Mouse (Mus musculus) cerebellum, adult (tissue): Measurements from ENCODE around the gene Ctnnbl1.

Experiments used
- ATAC-seq: cut with Nextera tagmentation; 2 replicates; pipeline ENCODE4 v1.9.2; 2017; ENCODE audit warnings: mild to moderate bottlenecking, moderate library complexity, mixed read lengths; ENCODE audit not compliant: insufficient number of reproducible peaks, low FRiP score, low TSS enrichment

Gene Ctnnbl1

DNA sequence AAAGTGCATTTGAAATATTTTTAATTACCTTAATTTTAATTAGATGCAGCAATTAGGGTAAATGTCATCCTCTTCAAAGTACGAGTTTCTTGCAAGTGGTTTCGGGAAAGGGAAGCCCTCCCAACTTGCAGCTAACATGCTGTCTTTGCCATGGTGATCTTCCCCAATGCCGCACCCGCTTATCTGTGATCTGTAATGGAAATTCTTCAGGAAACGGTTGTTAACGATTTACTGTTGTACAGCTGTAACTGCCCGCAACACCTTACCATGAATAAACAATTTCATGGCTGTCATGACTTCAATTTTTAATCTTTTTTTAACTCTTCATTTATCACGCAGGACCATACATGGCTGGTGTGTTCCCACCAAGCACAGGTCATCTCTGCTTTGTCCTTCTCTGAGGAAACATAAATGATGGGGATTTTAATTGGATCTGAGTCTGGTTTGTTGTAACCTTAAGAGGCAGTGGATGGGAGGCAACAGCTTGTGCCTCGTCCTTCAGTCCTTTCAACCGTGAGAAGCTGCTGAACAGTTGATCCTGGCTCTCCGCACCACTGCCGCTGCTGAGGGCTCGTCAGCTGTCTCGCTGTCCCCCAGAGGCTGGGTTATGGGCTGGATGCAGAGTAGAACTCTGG is 54.4 kb downstream of the Ctnnbl1 start:
- ATAC-seq: no peak

DNA sequence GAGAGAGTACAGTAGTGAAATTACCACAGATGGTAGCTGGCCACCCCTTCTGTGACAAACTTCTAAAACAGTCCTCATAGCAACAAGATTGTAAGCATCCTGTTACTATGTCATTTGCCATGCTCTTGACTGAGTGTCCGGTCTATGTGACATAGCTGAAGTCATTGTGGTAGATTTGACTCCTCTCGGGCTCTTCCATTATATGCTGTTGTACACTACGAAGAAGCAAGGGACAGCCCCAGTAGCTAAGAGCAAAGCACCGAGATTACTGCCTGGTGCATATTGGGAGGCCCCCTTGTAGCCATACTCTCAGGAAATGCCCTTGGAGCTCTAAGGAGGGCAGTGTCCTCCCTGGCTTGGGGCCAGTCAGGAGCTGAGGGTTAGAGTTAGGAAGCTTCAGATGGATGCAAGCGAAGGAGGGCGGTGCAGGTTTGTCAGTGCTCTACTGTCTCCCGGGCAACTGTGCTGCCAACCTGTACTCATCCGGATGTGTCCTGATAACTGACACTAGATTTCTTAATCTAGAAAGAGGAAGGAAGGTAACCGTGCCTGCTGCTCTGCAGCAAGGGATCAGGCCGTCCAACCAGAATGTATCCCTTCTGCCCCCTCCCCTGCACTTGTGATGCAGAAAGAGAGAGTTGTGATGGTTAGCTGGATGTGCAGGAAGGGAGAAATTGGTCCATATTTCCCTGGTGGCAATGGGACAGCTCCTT is 55.8 kb downstream of the Ctnnbl1 start:
- ATAC-seq: no peak

DNA sequence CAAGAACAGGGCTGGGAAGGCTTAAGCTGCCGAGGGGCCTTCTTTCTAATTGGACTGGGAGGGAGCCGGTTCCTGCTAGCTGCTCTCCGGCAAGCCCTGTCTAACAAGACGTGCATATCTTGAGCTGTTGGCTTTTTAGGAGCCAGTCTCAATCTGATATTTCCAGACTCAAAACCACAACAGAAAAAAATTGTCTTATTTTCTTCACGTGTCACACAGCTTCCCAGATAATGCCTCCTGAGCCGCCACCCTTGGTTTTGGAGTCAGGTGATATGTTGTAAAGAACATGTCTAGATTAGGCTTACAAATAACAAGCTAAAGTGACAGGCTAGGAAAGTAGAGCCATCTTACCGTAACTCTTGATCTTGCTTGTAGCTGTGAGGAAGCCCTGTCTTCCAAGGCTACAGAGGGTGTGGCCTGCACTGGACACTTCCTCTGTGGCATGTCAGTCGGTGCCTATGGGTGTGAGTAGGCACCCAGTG is 56.7 kb downstream of the Ctnnbl1 start:
- ATAC-seq: no peak

DNA sequence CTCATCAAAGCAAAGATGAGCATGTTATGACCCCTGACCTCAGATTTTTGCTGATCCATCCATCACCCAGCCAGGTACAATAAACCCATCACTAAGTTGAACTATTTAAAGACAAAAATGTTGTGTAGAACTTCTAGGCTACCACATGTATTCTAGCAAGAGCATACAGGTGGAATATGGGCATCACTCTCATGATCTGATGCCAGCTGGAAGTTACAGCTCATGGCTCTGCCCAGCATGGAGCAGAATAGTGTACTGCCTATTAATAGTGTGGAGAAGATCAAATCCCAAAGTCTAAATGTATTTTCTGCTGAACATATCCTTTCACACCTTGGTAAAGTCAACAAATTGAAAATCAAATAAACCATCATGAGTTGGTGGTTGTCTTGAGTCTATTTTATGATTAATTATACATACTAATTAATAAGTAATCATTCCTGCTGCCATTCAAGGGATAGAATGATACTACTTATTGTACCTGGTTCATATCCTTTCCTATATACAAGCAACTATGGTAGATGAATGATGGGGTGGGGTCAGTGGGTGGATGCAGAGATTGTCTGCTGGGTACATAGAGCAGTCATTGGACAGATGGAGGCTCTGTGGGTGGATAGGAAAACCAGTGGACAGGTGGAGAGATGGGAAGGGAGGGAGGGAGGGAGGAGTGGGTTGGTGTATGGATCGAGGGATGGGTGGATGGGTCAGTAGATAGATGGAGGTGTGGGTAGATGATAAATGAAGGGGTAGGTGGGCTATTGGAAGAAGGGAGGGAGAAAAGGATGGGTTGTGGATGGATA is 58.6 kb downstream of the Ctnnbl1 start:
- ATAC-seq: no peak

DNA sequence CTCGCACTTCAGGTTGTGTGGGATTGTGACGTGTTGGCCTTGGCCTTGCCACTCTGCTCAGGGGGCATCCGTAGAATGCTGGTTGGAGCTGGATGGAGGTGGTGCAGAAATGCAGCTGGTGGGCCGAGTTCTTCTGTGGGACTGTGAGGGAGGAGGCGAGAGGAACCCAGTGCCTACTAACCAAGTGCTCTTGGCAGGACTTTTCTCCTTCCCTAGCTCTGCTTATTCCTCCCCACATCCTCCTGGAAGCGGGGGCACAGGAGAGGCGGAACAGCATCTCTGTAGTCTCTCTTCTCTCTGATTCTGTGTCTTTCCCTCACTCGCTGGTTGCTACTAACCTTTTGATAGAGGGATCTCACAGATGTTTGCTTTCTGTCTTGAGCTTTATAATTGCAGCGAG is 62.3 kb downstream of the Ctnnbl1 start:
- no peak for ATAC-seq

DNA sequence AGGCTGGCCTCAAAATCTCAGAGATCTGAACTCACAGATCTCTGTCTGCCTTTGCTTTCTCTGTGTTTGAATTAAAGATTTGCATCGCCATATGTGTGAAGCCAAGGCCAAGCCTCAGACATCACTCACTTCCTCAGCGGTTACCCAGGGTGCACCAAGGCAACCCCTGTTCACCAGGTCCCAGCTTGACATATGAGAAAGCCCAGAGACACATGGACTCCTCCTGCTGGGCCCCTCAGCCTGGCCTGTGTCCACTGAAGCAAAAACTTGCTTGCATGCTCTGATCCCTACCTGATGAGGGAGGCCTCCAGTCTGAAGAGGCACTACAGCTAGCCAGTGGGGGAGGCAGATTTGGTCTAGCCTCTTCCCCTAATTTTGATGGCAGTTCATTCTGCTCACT is 63.1 kb downstream of the Ctnnbl1 start:
- no peak for ATAC-seq

DNA sequence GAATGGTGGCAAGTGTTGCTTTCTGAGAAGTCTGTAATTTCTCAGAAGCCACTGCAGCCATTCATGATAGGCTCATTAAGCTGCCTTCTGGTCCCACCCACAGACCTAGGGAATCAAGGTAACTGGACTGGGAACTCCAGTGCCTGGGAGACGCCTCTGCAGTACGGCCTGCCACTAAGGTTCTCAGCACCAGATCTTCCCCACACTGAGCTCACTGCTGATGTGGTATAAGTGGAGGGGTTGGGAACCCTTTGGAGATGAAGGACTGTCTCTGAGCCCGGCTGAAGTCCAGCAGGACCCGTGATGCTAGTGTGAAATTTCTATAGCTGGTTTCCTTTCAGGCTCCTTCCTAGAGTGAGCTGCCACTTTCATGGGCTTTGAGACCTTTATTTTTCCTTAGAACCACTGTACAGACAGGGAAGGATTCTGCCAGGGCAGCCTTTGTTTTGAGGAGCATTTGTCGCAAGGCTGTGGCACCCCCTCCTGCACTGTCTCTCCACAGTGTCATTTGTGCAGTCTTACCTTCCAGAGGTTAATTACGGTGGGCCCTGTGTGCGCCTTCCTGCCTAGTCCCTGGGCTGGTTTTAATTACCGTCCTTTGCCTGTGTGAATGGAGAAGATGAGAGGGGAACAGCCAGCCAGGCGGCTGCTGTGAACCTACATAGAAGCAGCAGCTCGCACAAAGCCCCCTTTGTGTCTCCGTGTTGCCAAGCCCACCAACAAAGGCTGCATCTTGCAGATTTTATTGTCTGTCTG is 63.7 kb downstream of the Ctnnbl1 start:
- ATAC-seq: no peak

DNA sequence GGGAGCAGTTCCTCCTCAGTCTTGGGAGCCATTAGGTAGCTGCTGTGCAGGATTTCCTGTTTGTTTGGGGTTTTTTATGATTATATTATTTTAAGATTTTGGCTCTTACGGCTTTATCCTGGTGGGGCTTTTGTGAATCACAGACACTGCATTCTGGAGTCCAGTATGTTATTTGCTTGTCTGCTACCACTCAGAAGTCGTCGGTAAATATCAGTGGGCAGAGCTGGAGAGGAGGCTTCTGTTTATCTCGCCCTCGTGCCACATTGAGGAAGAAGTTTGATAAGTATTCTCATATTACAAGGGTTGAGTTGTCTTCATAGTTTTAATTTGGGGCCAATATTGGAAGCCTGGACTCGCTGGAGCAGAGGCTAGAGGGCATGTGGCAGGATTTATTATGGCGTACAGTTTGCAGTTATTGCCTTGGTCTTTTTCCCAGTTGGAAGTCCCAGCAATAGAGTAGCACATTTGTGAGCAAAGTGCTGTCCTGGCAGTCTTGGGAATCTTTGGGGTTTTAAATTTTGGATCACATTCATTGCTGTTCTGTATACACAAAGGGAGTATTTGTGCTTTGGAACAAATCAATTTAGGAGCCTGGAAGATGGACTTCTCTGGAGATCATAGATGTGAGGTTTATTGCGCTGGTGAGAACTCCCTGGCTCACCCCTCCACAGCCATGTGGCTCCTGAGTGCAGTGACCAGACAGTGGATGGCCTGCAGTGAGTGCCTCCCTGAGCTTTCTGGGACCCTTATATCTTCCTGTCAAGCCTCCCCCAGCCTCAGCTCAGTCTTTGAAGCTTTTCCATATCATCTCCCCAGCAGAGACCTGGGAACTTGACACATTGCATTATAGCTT is 64.5 kb downstream of the Ctnnbl1 start:
- ATAC-seq: no peak

DNA sequence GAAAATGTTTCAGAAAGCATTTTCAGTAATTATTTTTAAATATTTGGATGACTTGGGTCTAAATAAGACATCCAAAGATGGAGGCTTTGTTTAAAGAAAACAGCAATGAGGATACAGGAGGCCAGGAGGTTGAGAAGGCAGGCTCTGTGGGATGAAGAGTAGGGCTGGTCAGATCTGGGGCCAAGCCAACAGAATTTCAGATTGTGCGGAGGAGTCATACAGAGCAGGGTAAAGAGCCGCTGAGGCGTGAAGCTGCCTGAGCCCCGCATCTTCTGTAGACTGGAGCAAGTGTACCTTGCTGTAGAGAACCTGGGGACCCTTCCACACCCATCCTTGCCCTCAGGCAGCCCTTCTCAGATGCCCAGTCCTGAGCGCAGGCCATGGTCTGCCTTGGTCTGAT is 65.5 kb downstream of the Ctnnbl1 start:
- no peak for ATAC-seq

DNA sequence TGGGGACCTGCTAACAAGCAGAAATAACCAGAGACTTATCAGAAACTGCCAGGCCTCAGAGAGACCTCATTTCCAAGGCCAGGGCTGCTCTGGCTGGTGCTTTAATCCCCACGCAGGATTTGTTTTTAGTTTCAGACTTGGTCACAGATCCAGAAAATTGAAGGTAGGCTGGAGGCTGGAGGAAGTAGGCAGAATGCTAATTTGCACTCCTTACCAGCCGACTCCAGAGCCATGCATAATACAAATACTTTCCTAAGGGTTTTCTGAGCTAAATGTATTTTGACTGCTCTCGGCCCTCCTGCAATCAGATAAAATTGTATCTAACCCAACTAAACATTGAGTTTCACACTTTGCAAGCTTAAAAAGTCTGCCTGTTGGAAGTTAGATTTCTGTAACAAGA is 67.2 kb downstream of the Ctnnbl1 start:
- no peak for ATAC-seq

DNA sequence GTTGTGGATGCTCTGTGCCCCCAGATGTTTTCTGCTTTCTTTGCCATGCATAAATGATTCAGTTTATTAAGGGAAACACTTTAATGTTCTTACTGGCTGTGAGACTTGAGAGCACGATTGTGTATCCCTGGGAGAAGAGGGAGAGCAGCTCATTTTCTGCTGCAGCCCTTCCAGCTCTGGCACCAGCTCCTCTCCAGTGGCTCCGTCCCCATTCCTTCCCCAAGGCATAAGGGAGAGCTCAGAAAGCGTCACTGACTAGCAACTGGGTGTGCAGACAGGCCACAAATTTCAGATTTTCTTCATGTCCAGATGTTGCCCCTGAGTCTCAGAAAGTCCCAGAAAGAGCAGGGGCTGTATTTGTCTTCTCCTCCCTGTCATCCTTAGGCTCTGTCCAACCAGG is 67.9 kb downstream of the Ctnnbl1 start:
- no peak for ATAC-seq

DNA sequence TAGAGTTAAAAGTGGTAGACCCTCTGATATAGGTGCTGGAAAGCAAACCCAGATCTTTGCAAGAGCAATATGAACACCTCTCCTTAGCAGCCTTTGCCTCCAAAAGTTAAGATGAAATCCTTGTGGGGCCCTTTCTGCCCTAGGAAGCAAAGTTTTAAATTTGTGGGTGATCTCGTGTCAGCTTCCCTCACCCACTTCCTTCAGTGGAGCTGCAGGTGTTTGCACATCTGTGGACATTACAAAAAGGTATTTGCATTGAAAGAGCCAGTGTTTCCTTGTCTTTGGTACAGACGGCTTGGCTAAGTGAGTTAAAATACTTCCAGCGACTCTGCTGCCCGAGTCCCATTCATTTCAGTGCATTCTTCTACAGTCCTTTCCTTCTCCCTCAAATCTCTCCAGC is 69.9 kb downstream of the Ctnnbl1 start:
- ATAC-seq: no peak

DNA sequence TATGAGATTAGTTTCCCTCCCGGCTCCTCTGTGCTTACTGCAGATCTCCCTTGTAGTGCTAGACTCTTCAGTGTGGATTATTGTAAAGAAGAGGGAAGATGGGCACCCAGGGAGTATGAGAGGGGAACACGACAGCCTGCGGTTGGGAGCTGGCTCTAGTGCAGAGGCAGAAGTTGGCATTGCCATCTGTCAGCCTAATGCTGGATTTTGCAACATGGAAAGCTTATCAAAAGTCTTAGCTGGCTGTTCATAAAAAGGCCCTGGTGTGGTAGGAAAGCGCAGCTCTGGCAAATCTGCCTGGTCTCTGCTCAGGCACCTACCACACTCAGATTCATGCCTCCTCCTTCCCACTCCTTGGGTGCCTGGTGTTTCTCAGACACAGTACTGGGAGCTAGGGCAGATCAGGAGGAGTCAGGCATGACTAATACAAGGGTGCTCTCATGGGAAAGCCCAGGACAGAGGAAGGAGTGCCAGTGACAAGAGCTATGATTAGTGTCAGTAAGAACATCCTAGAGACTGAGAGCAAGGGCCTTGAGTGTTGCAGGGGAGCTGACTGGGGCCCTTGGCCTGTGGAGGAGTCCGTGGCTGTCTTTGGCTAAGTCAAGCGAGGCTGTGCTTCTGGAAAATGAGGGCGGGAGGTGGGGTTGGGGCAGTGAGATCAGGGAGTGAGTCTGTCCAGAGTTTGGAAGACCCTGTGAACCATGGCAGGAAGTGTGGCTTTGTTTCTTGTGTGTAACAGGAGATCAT is 70.6 kb downstream of the Ctnnbl1 start:
- no peak for ATAC-seq

DNA sequence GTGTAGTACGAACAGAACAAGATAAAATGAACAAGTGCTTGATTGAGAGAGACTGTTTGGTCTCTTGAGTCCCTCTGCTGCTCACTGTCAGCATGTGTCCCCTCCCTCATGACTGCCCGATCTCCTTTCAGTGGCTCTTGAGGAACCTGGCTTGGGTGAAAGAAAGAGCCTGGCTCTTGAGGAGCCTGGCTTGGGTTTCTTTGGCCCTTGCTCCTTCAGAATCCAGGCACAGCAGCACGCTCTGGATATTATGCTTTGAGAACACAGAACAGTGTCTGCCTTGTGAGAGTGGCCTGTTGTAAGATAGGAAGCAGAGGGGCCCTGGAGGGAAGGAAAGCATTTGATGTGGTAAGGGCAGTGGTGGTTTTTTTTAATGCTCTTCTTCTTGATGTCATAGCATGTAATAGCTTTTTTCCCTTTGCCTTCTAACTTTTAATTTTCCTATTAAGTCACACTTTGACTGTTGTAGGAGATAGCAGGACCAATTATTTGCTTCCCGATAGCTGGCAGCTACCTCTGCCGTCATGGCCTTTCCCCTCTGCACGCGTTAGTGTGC is 71.2 kb downstream of the Ctnnbl1 start:
- ATAC-seq: no peak

DNA sequence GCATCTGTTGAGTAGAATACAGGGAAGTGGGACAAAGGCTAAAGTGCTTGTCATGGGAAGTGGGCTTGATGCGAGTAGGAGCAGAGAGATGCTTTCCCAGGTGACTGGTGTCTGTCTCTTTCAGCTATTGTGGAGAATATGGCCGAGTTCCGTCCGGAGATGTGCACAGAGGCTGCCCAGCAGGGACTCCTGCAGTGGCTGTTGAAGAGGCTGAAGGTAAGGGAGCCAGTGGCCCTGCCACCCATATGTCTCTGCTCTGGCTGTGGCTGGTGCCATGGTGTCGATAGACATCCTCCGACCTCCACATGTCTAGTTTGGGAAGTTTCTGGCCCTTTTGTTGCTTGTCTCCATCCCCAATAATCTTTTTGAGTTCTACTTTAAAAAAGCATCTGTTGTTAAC is 72.1 kb downstream of the Ctnnbl1 start:
- ATAC-seq: no peak

DNA sequence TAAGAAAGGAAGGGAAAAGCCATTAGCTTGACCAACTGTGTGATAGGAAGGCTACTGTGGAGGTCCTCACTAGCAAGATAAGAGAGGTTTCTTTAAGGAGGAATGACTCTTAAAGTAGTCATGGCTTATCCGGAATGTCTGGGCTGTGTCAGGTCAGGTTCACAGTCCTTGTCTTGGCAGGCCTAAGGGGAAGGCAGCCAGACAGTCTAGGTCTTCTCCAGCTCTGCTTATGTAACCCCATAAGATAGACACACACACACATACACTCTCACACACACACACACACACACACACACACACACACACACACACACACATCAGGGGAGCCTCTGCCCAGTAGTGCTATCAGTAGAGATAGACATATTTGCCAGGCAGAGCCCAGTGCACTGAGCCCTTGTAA is 73.5 kb downstream of the Ctnnbl1 start:
- ATAC-seq: no peak

DNA sequence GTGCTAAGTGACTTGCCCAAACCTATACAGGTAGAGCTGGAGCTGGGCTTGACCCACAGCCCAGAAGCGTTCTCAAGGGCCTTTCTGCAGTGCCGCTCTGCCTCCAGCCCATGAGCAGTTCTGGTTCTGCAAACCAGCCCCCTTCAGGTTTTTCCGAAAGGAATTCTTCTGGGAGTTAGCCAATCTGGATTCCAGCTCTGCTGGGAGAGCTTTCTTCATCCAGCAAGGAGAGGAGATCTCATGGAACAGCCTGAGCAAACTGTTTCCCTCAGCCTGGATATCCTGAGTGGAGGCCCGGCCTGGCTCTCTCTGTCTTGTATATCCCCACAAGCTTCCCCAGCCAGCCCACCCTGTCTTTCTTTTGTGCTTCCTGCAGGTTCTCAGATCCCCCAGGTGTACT is 75.9 kb downstream of the Ctnnbl1 start:
- no peak for ATAC-seq

DNA sequence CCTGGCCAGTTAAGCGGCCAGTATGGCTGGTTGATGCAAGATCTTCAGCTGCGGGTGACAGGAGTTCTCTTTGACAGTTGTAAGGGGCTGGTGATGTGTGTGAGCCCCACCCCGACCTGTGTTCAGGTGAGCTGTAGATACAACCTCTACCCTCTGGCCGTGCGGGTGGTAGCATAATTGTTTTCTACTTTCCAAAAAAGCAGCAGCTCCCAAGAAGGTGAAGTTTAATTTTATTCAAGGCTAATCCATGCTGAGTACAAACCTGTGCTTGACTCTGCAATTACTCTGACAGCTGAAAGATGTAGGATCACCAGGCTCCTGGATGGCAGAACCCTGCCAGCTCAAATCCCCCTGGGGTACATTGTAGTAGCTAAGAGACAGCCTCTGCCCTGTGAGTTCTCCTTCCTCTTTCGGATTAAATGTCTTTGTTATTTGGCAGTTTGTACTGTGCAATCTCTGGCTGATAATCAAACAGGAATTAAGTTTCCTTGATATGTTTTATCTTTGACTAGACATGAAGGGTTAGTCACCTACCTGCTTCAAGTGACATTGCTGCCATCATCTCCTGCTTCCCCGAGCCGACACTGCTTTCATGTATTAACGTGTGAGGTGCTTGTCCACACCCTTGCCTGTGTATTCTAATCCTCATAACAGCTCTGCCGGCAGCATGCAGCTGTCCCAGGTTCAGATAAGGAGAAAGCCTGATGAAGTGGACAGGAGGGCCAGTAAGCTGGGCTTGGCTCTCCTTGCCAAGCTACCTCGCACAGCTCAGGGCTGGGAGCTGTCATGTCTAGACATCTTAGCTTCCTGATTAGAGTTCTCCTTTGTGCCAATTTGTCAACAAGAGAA is 77.1 kb downstream of the Ctnnbl1 start:
- no peak for ATAC-seq
